Mouse (Mus musculus) adrenal gland, postnatal 14 days (tissue): ENCODE measurements around the gene Cldn5. TPM values are rescaled to one million over a fixed set of nuclear protein-coding genes. Genes with fewer than 3 reads are reported as not detected.

ENCODE experiments used
- DNase-seq: peaks from one replicate; pipeline ENCODE4 v3.0.0; 2021; ENCODE audit warnings: mixed read lengths
- total RNA-seq: library from RNA; stranded (reverse); gene quantifications from 2 replicates; pipeline ENCODE4 v1.2.3, GENCODE M21; 2021

Cldn5 gene
- total RNA-seq, 1 experiment from 2014 or later = 44.5 TPM

GRCm38 (mm10) chr16:18785025-18785424, 8.4 kb downstream of the Cldn5 start:
- no peak for DNase-seq

- no peak for DNase-seq
Observed at GRCm38 (mm10) chr16:18785485-18785884, 8.8 kb downstream of the Cldn5 start.

GRCm38 (mm10) chr16:18786652-18787051, 10.0 kb downstream of the Cldn5 start:
- DNase-seq = no peak

GRCm38 (mm10) chr16:18788627-18789406, 12.2 kb downstream of the Cldn5 start:
- no peak for DNase-seq

- no peak for DNase-seq
Observed at GRCm38 (mm10) chr16:18795223-18795899, 18.7 kb downstream of the Cldn5 start.

GRCm38 (mm10) chr16:18796645-18797044, 20.0 kb downstream of the Cldn5 start:
- no peak for DNase-seq

- no peak for DNase-seq
Observed at GRCm38 (mm10) chr16:18798151-18798550, 21.5 kb downstream of the Cldn5 start.

- peak; percentile 72 for DNase-seq
Observed at GRCm38 (mm10) chr16:18798841-18799240, 22.2 kb downstream of the Cldn5 start.

GRCm38 (mm10) chr16:18805746-18806145, 29.1 kb downstream of the Cldn5 start:
- peak; percentile 48 for DNase-seq

- DNase-seq = peak; percentile 41
Observed at GRCm38 (mm10) chr16:18809001-18809400, 32.4 kb downstream of the Cldn5 start.

- DNase-seq = no peak
Observed at GRCm38 (mm10) chr16:18811032-18811431, 34.4 kb downstream of the Cldn5 start.

GRCm38 (mm10) chr16:18811468-18812384, 35.1 kb downstream of the Cldn5 start, which contains the start of the genes Ufd1 and Cdc45:
Ufd1 (plus strand) TSS chr16:18811779.
Cdc45 (minus strand) TSS chr16:18811987.
- peak; percentile 95 for DNase-seq

- DNase-seq = peak; percentile 57
Observed at GRCm38 (mm10) chr16:18812385-18812910, 35.8 kb downstream of the Cldn5 start.

GRCm38 (mm10) chr16:18822356-18822755, 45.7 kb downstream of the Cldn5 start:
- no peak for DNase-seq

- DNase-seq = no peak
Observed at GRCm38 (mm10) chr16:18822925-18823324, 46.3 kb downstream of the Cldn5 start.

Other genes starting within 250 kb of the Cldn5 start
- gene Tbx1, start 186.2 kb upstream of the Cldn5 start, total RNA-seq = 2.5 TPM in 1 of 2 replicates, not detected in the other
- gene Gp1bb, start 154.4 kb upstream of the Cldn5 start, total RNA-seq = 0.41 TPM in 2 replicates
- gene Gm49601, start 150.4 kb upstream of the Cldn5 start, total RNA-seq = 3.4 and 4.5 TPM in 2 replicates
- gene Sept5, start 146.9 kb upstream of the Cldn5 start, total RNA-seq = 12.1 and 15.2 TPM in 2 replicates
- 90.5 and 95.1 TPM in 2 replicates for gene Ufd1, start 34.9 kb downstream of the Cldn5 start, total RNA-seq
- gene Cdc45, start 35.1 kb downstream of the Cldn5 start, total RNA-seq = 13.1 and 14.6 TPM in 2 replicates
- gene 2510002D24Rik, start 59.7 kb downstream of the Cldn5 start, total RNA-seq = 15.4 and 19.3 TPM in 2 replicates
- 1.8 and 5.6 TPM in 2 replicates for gene Gm28539, start 59.7 kb downstream of the Cldn5 start, total RNA-seq
- gene Mrpl40, start 100.0 kb downstream of the Cldn5 start, total RNA-seq = 57.0 and 62.0 TPM in 2 replicates
- gene Hira, start 100.2 kb downstream of the Cldn5 start, total RNA-seq = 36.8 and 38.8 TPM in 2 replicates